Mouse (Mus musculus): ENCODE measurements around the gene Tbc1d17. TPM values are rescaled to one million over a fixed set of nuclear protein-coding genes. Genes with fewer than 3 reads are reported as not detected.
A peak's percentile ranks its signal among the peaks of the same experiment; 100 is the strongest.

Gene Tbc1d17
- polyA plus RNA-seq, 3 experiments from 2014 or later: 43.9 to 66.0 (median 60.6) TPM

- no peak for ATAC-seq
Measured at GRCm38 (mm10) chr7:44852259-44853027, 3.6 kb upstream of the Tbc1d17 start.

- ATAC-seq: no peak
Measured at GRCm38 (mm10) chr7:44851625-44852234, 2.9 kb upstream of the Tbc1d17 start.

- ATAC-seq: no peak
Measured at GRCm38 (mm10) chr7:44850789-44851624, 2.1 kb upstream of the Tbc1d17 start.

GRCm38 (mm10) chr7:44850146-44850545, 1.3 kb upstream of the Tbc1d17 start:
- no peak for ATAC-seq

- ATAC-seq: peak; percentile 46
Measured at GRCm38 (mm10) chr7:44849416-44850111, 685 bp upstream of the Tbc1d17 start.

GRCm38 (mm10) chr7:44847772-44848171, 1.1 kb downstream of the Tbc1d17 start:
- ATAC-seq: no peak

- ATAC-seq: no peak
Measured at GRCm38 (mm10) chr7:44846804-44847203, 2.1 kb downstream of the Tbc1d17 start.

- ATAC-seq: no peak
Measured at GRCm38 (mm10) chr7:44845006-44845405, 3.9 kb downstream of the Tbc1d17 start.

- ATAC-seq: no peak
Measured at GRCm38 (mm10) chr7:44841825-44842463, 6.9 kb downstream of the Tbc1d17 start.

GRCm38 (mm10) chr7:44840426-44840825, 8.5 kb downstream of the Tbc1d17 start:
- no peak for ATAC-seq

GRCm38 (mm10) chr7:44839491-44840191, 9.2 kb downstream of the Tbc1d17 start:
- ATAC-seq: peak; percentile 73

- ATAC-seq: peak; percentile 35
Measured at GRCm38 (mm10) chr7:44839171-44839490, 9.7 kb downstream of the Tbc1d17 start.

GRCm38 (mm10) chr7:44838073-44838472, 10.8 kb downstream of the Tbc1d17 start:
- ATAC-seq: no peak

- no peak for ATAC-seq
Measured at GRCm38 (mm10) chr7:44836423-44837053, 12.3 kb downstream of the Tbc1d17 start.

GRCm38 (mm10) chr7:44836016-44836404, 12.9 kb downstream of the Tbc1d17 start:
- ATAC-seq: no peak

- ATAC-seq: no peak
Measured at GRCm38 (mm10) chr7:44835373-44836015, 13.4 kb downstream of the Tbc1d17 start.

- ATAC-seq: no peak
Measured at GRCm38 (mm10) chr7:44832763-44833162, 16.1 kb downstream of the Tbc1d17 start.

GRCm38 (mm10) chr7:44828706-44829105, 20.2 kb downstream of the Tbc1d17 start:
- no peak for ATAC-seq

- no peak for ATAC-seq
Measured at GRCm38 (mm10) chr7:44826771-44827170, 22.1 kb downstream of the Tbc1d17 start.

- ATAC-seq: peak; percentile 88
Measured at GRCm38 (mm10) chr7:44824872-44825271, 24.0 kb downstream of the Tbc1d17 start.

- ATAC-seq: no peak
Measured at GRCm38 (mm10) chr7:44823409-44823808, 25.5 kb downstream of the Tbc1d17 start.

Measured in inflammation-experienced regulatory T-cells, adult 6 months (primary cell).